Mouse (Mus musculus) E14TG2a.4 (cell line): ENCODE measurements at regions not wholly inside any gene's neighbourhood (a gene's known extent, or its start where the extent isn't known, plus 50 kb on each side); places are given as distances from the start of the nearest gene placed in this dataset.

ENCODE experiments used
- CTCF ChIP-seq: conservative IDR thresholded peaks from 2 replicates; pipeline ENCODE4 v1.5.1; 2014; ENCODE audit warnings: low read length
- POU5F1 ChIP-seq: IDR thresholded peaks from 2 replicates; pipeline ENCODE4 v1.6.1; 2014; ENCODE audit warnings: low read length, borderline replicate concordance

- TF ChIP-seq CTCF (no peak), POU5F1 (no peak)
Measured at GRCm38 (mm10) chr10:34667203-34667602, 184.0 kb downstream of the Frk start.
